Mouse (Mus musculus) G1E (cell line): Measurements from ENCODE around the gene Cpvl. TPM values are rescaled to one million over a fixed set of nuclear protein-coding genes. Genes with fewer than 3 reads are reported as not detected.

ENCODE experiments used
- ATAC-seq: 2 replicates; pipeline ENCODE4 v1.8.0; 2016; ENCODE audit warnings: mild to moderate bottlenecking; ENCODE audit not compliant: insufficient number of reproducible peaks, poor library complexity, low FRiP score, severe bottlenecking; ENCODE audit errors: extremely low read depth
- DNase-seq: peaks from one replicate; pipeline ENCODE4 v3.0.0; 2012; ENCODE audit warnings: low spot score
- H3K27me3 ChIP-seq: 2 replicates; pipeline ENCODE4 v1.6.1; 2012; ENCODE audit warnings: mild to moderate bottlenecking, low read length, inconsistent platforms; ENCODE audit not compliant: insufficient read depth
- H3K36me3 ChIP-seq: replicated peaks from 2 replicates; pipeline ENCODE3; 2012; ENCODE audit warnings: mild to moderate bottlenecking, inconsistent platforms
- H3K4me1 ChIP-seq: 2 replicates; pipeline ENCODE4 v1.6.1; 2012; ENCODE audit warnings: low read depth, low read length, inconsistent platforms, mixed read lengths; ENCODE audit not compliant: insufficient read depth
- H3K4me3 ChIP-seq: 2 replicates; pipeline ENCODE4 v1.5.1; 2012; ENCODE audit warnings: low read depth, mild to moderate bottlenecking, inconsistent platforms, low read length, moderate library complexity, mixed read lengths
- H3K9me3 ChIP-seq: replicated peaks from 2 replicates; pipeline ENCODE4 v1.6.1; 2012; ENCODE audit warnings: inconsistent platforms
- CTCF ChIP-seq: IDR thresholded peaks from 2 replicates; pipeline ENCODE4 v1.5.1; 2012; ENCODE audit warnings: low read depth, low read length, inconsistent platforms, mixed read lengths
- GATA1 ChIP-seq: IDR thresholded peaks from 2 replicates; pipeline ENCODE4 v1.6.1; 2012; ENCODE audit warnings: borderline replicate concordance, low read length, inconsistent platforms, mixed read lengths
- GATA2 ChIP-seq: IDR thresholded peaks from 2 replicates; pipeline ENCODE4 v1.6.1; 2012; ENCODE audit warnings: low read depth, low read length, inconsistent platforms, borderline replicate concordance
- POLR2AphosphoS5 ChIP-seq: IDR thresholded peaks from 2 replicates; pipeline ENCODE4 v1.6.1; 2012; ENCODE audit warnings: low read depth, low read length, inconsistent platforms; ENCODE audit not compliant: insufficient replicate concordance
- TAL1 ChIP-seq: conservative IDR thresholded peaks from 2 replicates; pipeline ENCODE4 v1.6.1; 2012; ENCODE audit warnings: low read depth, low read length, inconsistent platforms, mixed read lengths
- polyA plus RNA-seq: library from polyadenylated mRNA; stranded (reverse); fragments of >175 nt; gene quantifications from 2 replicates; pipeline ENCODE4 v1.2.3, GENCODE M21; 2012
- total RNA-seq, 2 experiments: library from RNA; stranded (forward) in 1 of 2; stranded (reverse) in 1 of 2; fragments of 200-1000 nt in 1 of 2; fragments of >200 nt in 1 of 2; fragmentation: Nextera tagmentation in 1 of 2; gene quantifications; 2 replicates each; pipeline ENCODE4 v1.2.3; 2014 to 2017

Gene Cpvl
- total and polyA plus RNA-seq, 3 experiments: not detected

DNA sequence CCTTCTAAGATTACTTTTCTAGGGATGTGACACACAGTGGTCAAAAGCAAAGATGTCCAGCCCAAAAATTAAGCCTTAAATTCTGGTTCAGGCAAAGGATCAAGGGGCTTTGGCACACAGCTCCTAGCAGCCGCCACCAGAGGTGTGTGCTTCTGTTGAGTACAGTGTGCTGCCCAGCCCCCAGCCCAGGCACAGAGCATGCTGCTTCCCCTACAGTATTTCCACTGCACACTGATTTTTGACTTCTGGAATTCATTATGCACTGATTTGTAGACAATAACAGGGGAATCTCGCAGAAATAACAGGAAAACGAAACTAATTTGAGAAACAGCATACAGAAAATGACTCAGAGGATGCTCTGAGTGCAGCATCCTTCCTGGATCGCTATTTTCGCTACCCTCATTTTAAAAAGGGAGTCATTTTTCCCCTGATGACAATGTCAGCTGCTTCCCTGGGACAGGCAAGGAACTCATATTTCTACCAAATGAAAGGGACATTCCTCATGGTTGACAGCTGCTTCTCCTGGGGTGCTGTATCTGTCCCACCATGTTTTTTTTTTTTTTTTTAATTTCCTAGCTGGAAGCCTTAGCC lies 14.5 kb downstream of the Cpvl start:
- Histone ChIP-seq H3K9me3 (peaks cover 67% of the 10 kb centered on the region), H3K4me3 (no peak overlapping the region), H3K27me3 (no peaks in the 10 kb centered on the region), H3K4me1 (no peaks in the 10 kb centered on the region), H3K36me3 (no peaks in the 10 kb centered on the region)
- no peak for DNase-seq
- no peak for ATAC-seq
- TF ChIP-seq GATA1 (no peak), TAL1 (no peak)

- H3K27me3 ChIP-seq: no peaks in the 10 kb centered on the region
- no peak overlapping the region for H3K4me3 ChIP-seq
- no peak for DNase-seq
- H3K4me1 ChIP-seq: no peaks in the 10 kb centered on the region
- ATAC-seq: no peak
- peaks cover 64% of the 10 kb centered on the region for H3K9me3 ChIP-seq
- H3K36me3 ChIP-seq: no peaks in the 10 kb centered on the region
- no peak for TF ChIP-seq CTCF
- no peak for TF ChIP-seq GATA2
These were observed 16.5 kb downstream of the Cpvl start for GRCm38 (mm10) chr6:53962006-53962405.

DNA sequence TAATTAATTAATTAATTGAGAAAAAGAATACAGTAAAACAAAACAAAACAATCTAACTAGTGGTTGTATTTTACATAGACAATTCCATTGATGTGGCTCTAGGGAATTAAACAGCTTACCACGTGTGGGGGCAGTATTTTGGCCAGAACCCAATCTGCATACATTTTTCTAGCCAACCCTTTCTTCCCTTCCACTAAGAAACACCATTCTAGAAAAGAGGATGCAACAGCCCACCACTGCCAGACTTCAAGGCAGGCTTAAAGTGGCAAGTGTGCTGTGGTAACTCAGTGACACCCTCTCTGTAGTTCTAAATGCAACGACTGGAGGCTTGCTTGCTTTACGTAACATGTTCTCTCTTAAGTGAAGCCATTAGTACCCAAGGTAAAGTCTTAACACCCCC lies 18.6 kb downstream of the Cpvl start:
- Histone ChIP-seq H3K4me3 (no peak overlapping the region), H3K9me3 (peaks cover 74% of the 10 kb centered on the region), H3K27me3 (no peaks in the 10 kb centered on the region), H3K4me1 (no peaks in the 10 kb centered on the region), H3K36me3 (no peaks in the 10 kb centered on the region)
- TF ChIP-seq GATA1 (no peak), GATA2 (no peak), CTCF (no peak), TAL1 (no peak), POLR2AphosphoS5 (no peak)
- ATAC-seq (no peak), DNase-seq (no peak)

DNA sequence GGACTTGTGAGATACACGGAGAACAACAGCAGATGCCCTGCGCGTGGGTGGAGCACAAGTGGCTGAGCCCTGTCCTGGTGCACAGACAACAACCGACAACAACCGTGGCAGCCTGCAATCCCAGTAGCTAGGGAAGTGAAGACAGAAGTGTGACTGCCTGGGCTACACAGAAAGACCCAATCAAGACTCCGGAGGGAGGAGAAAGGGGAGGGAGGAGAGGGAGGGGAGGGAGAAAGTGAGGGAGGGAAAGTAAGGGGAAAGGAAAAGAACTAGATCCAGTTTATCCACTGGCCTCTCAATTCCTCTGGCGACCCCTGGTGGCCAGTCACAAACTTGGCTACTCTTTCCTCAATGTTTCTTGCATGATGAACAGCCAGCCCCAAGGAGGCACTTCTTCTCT lies 20.1 kb downstream of the Cpvl start:
- no peak for DNase-seq
- Histone ChIP-seq H3K36me3 (no peaks in the 10 kb centered on the region), H3K9me3 (peaks cover 74% of the 10 kb centered on the region), H3K4me1 (no peaks in the 10 kb centered on the region), H3K4me3 (no peak overlapping the region), H3K27me3 (no peaks in the 10 kb centered on the region)
- no peak for ATAC-seq
- TF ChIP-seq POLR2AphosphoS5 (no peak), GATA2 (no peak), GATA1 (no peak)

GRCm38 (mm10) chr6:53956513-53956912 lies 22.0 kb downstream of the Cpvl start:
- no peak for ATAC-seq
- no peaks in the 10 kb centered on the region for H3K4me1 ChIP-seq
- peaks cover 71% of the 10 kb centered on the region for H3K9me3 ChIP-seq
- H3K4me3 ChIP-seq: no peak overlapping the region
- DNase-seq: no peak
- H3K36me3 ChIP-seq: no peaks in the 10 kb centered on the region
- TF ChIP-seq TAL1 (no peak), GATA1 (no peak), POLR2AphosphoS5 (no peak), CTCF (no peak), GATA2 (no peak)
- H3K27me3 ChIP-seq: no peaks in the 10 kb centered on the region

GRCm38 (mm10) chr6:53955846-53956245 lies 22.6 kb downstream of the Cpvl start:
- DNase-seq: no peak
- no peaks in the 10 kb centered on the region for H3K36me3 ChIP-seq
- H3K27me3 ChIP-seq: no peaks in the 10 kb centered on the region
- H3K9me3 ChIP-seq: peaks cover 71% of the 10 kb centered on the region
- ATAC-seq: no peak
- TF ChIP-seq POLR2AphosphoS5: no peak
- TF ChIP-seq GATA2: no peak
- H3K4me3 ChIP-seq: no peak overlapping the region
- no peaks in the 10 kb centered on the region for H3K4me1 ChIP-seq

DNA sequence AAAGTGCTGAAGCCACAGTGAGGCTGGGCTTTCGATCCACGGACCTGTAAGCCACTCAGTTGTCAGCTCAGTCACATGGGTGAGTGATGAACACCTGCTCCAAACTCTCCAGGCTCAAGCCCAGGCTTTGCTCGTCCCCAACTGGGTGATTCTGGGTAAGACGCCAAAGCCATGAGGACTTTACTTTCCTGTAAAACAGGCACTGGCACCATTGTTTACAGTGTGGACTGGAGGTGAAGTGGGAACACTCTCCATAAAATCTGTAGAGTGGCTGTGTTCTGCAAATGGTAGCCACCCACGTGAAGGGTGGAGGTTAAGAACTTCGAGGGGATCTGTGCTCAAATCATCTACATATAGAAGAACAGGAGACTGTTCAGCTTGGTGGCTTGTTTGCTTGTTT lies 23.2 kb downstream of the Cpvl start:
- TF ChIP-seq POLR2AphosphoS5: no peak
- TF ChIP-seq GATA2: no peak
- no peak for TF ChIP-seq GATA1
- no peak for TF ChIP-seq TAL1
- no peak for TF ChIP-seq CTCF
- no peaks in the 10 kb centered on the region for H3K4me1 ChIP-seq
- H3K27me3 ChIP-seq: no peaks in the 10 kb centered on the region
- peaks cover 75% of the 10 kb centered on the region for H3K9me3 ChIP-seq
- DNase-seq (no peak), ATAC-seq (no peak)
- H3K4me3 ChIP-seq: no peak overlapping the region
- no peaks in the 10 kb centered on the region for H3K36me3 ChIP-seq
